Comparison of ENCODE assay signal across 31 mouse cellular contexts in genomic region chr2:44470953-44471352, GRCm38 (mm10).
DNase-seq lines count a peak whose midpoint lies in the region; ATAC-seq and TF ChIP-seq lines count a peak whose summit lies in the region.
"Had no signal": no experiment of that assay in that cellular context is flagged by ENCODE, and none has a peak within 500 bp of the region (broad histone marks: within the 10 kb centered on the region; RNA-seq: fewer than 3 reads in every experiment).

No protein-coding gene starts in this region.

- no peak for ATAC-seq in intestine, postnatal 0 days
- no peak for ATAC-seq in intestine, embryonic 16.5 days
- ATAC-seq in Patski: no peak
- no peak for ATAC-seq in megakaryocyte, adult 5-6 weeks (ENCODE audit: poor library complexity, severe bottlenecking)
- no peak for ATAC-seq in megakaryocyte-erythroid progenitor cell, adult 5-6 weeks (replicated peaks; ENCODE audit: low FRiP score, low TSS enrichment, poor library complexity, severe bottlenecking)
- ATAC-seq: CD4-positive, CD25-positive, alpha-beta regulatory T cell, adult 4 months; forebrain, embryonic 13.5 days; inflammation-experienced regulatory T-cells, adult 6 months had no signal

- H3K9me3 ChIP-seq in intestine, postnatal 0 days (ENCODE audit: control insufficient read depth): no peaks in the 10 kb centered on the region
- H3K9me3 ChIP-seq in intestine, embryonic 16.5 days (ENCODE audit: control insufficient read depth, low read length): no peaks in the 10 kb centered on the region
- H3K9me3 ChIP-seq in E14TG2a.4 (ENCODE audit: low read length): peaks cover 9% of the 10 kb centered on the region
- H3K9me3 ChIP-seq: forebrain, embryonic 13.5 days; heart, embryonic 13.5 days; hindbrain, embryonic 10.5 days; hindbrain, embryonic 15.5 days; midbrain, embryonic 12.5 days had no signal

- H3K4me1 ChIP-seq in intestine, postnatal 0 days (replicated peaks; ENCODE audit: control insufficient read depth, insufficient read depth, low read length): no peaks in the 10 kb centered on the region
- no peaks in the 10 kb centered on the region for H3K4me1 ChIP-seq in intestine, embryonic 16.5 days (ENCODE audit: control insufficient read depth, insufficient read depth, low read length)
- H3K4me1 ChIP-seq in E14TG2a.4 (replicated peaks; ENCODE audit: low read depth, low read length): peaks cover 6% of the 10 kb centered on the region; the same call in 1 of the 2 replicates
- H3K4me1 ChIP-seq: forebrain, embryonic 13.5 days; heart, embryonic 13.5 days; hindbrain, embryonic 15.5 days; midbrain, embryonic 12.5 days had no signal

- no peaks in the 10 kb centered on the region for H3K36me3 ChIP-seq in intestine, postnatal 0 days (ENCODE audit: control insufficient read depth, insufficient read depth)
- H3K36me3 ChIP-seq in intestine, embryonic 16.5 days (ENCODE audit: control insufficient read depth, insufficient read depth, low read length): no peaks in the 10 kb centered on the region
- H3K36me3 ChIP-seq in E14TG2a.4 (ENCODE audit: insufficient read depth, low read length): no peaks in the 10 kb centered on the region
- H3K36me3 ChIP-seq: heart, embryonic 13.5 days; hindbrain, embryonic 10.5 days; hindbrain, embryonic 15.5 days; midbrain, embryonic 12.5 days had no signal

- POLR2A ChIA-PET in Patski (lab: Charles Lee): no interaction called here

- H3K4me3 ChIP-seq in intestine, postnatal 0 days (ENCODE audit: low read depth, low read length): no peak overlapping the region
- H3K4me3 ChIP-seq in intestine, embryonic 16.5 days (ENCODE audit: low read length): no peak overlapping the region
- H3K4me3 ChIP-seq in E14TG2a.4 (replicated peaks; ENCODE audit: low read length): no peak overlapping the region
- H3K4me3 ChIP-seq: forebrain, embryonic 13.5 days; heart, embryonic 13.5 days; hindbrain, embryonic 10.5 days; hindbrain, embryonic 15.5 days; midbrain, embryonic 12.5 days had no signal

- H3K27me3 ChIP-seq in intestine, postnatal 0 days (replicated peaks; ENCODE audit: control insufficient read depth, insufficient read depth, low read length): no peaks in the 10 kb centered on the region
- no peaks in the 10 kb centered on the region for H3K27me3 ChIP-seq in intestine, embryonic 16.5 days (replicated peaks; ENCODE audit: control insufficient read depth, insufficient read depth, low read length)
- H3K27me3 ChIP-seq in E14TG2a.4 (ENCODE audit: insufficient read depth, low read length): no peaks in the 10 kb centered on the region; the same call in 1 of the 2 replicates
- no peaks in the 10 kb centered on the region for H3K27me3 ChIP-seq in Patski
- H3K27me3 ChIP-seq: forebrain, embryonic 13.5 days; heart, embryonic 13.5 days; hindbrain, embryonic 15.5 days; midbrain, embryonic 12.5 days had no signal

- H3K9ac ChIP-seq in intestine, postnatal 0 days (ENCODE audit: low read depth, low read length): no peak overlapping the region
- H3K9ac ChIP-seq in intestine, embryonic 16.5 days (ENCODE audit: low read depth, low read length): no peak overlapping the region
- H3K9ac ChIP-seq: forebrain, embryonic 13.5 days; heart, embryonic 13.5 days; hindbrain, embryonic 15.5 days; liver, embryonic 14.5 days; midbrain, embryonic 12.5 days had no signal

- no peak for DNase-seq in Patski (ENCODE audit: low read depth, low spot score)
- no peak for DNase-seq in ovary, postnatal 14 days (ENCODE audit: low spot score)
- DNase-seq: adrenal gland, postnatal 14 days; cerebellum, adult 11 months; cerebellum, adult 9-10 months; cerebellum, postnatal 36 days; gastrocnemius, postnatal 25 days; heart, adult 18-20 months; heart, postnatal 14 days; kidney, adult 2 months; kidney, postnatal 36 days; layer of hippocampus, postnatal 36 days; liver; lung, adult 2 months; lung, postnatal 10 days; right cerebral cortex, postnatal 25 days; thymus, adult 18-20 months; thymus, postnatal 36 days had no signal

- in situ Hi-C loops in Patski (cut with MboI; ENCODE audit: low pct_unique_long_range_greater_than_20kb): no loop called here

- TF ChIP-seq CTCF in intestine, postnatal 0 days (IDR thresholded peaks at IDR 0.05; ENCODE audit: low read depth): 0 out of 2 replicates have a peak, but pooled peaks have one; percentile 11
- TF ChIP-seq CTCF in E14TG2a.4 (conservative IDR thresholded peaks at IDR 0.05; ENCODE audit: low read length): peak; percentile 53
- peak; percentile 26 for TF ChIP-seq CTCF in Patski (IDR thresholded peaks at IDR 0.05)

- no peak overlapping the region for H3K4me2 ChIP-seq in intestine, postnatal 0 days (replicated peaks; ENCODE audit: low read depth)
- no peak overlapping the region for H3K4me2 ChIP-seq in intestine, embryonic 16.5 days (ENCODE audit: low read depth, low read length)
- H3K4me2 ChIP-seq: forebrain, embryonic 13.5 days; heart, embryonic 13.5 days; hindbrain, embryonic 15.5 days; midbrain, embryonic 12.5 days had no signal

- no peak overlapping the region for H3K27ac ChIP-seq in intestine, postnatal 0 days (ENCODE audit: low read depth, low read length)
- no peak overlapping the region for H3K27ac ChIP-seq in intestine, embryonic 16.5 days (ENCODE audit: low read length)
- H3K27ac ChIP-seq: forebrain, embryonic 13.5 days; heart, embryonic 13.5 days; hindbrain, embryonic 10.5 days; hindbrain, embryonic 15.5 days; liver, embryonic 14.5 days; midbrain, embryonic 12.5 days had no signal

- CTCF ChIA-PET in Patski (lab: Charles Lee): no interaction called here

- 89% methylated on average over 5 of the region's 5 CpGs for WGBS in intestine, postnatal 0 days
- WGBS in intestine, embryonic 16.5 days: 96% methylated on average over 5 of the region's 5 CpGs
